Mouse (Mus musculus) heart, postnatal 36 days (tissue): ENCODE results near the gene Lsg1. TPM values are rescaled to one million over a fixed set of nuclear protein-coding genes. Genes with fewer than 3 reads are reported as not detected.

ENCODE experiments used
- DNase-seq, 2 experiments: peaks; one replicate each; pipeline ENCODE4 v3.0.0; 2021 to 2022
- intact Hi-C: fragments of 180-260 bp; cut with DNase I; formaldehyde crosslinking; loops from one replicate; pipeline ENCODE4 v1.15.1; 2025
- total RNA-seq, 2 experiments: library from RNA; stranded (reverse); gene quantifications; 2 replicates each; pipeline ENCODE4 v1.2.3; 2021

The Lsg1 gene
- total RNA-seq, 2 experiments from 2014 or later = 19.6 to 20.4 TPM

DNA sequence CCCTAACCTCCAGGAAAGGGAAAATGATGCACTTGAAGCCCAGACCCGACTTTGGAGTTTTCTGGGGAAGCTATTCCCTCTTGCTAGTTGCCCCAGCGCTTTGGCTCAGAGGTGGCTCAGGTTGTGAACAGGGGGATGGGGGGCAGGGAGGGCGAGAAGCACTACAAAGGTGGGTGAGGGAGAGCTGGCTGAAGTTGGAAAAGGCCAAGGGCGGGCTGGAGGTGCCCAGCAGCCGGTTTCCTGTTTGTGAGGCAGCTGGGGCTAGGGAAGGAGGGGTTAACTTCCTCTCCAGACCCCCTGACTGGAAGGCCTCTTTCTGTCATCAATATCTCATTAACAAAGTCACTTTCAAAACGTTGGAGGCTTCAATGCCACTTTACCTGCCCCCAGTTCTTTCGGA is 14.6 kb upstream of the Lsg1 start:
- intact Hi-C loops = loop anchor here (2.0 kb wide), 5 partner anchors 53 to 337 kb away; no protein-coding TSS in a partner anchor
- peak in 1 of 2 experiments; percentile 39 for DNase-seq

- peak; percentile 72 to 75 for DNase-seq
- intact Hi-C loops = loop anchor here (2.0 kb wide), 4 partner anchors 92 to 338 kb away; no protein-coding TSS in a partner anchor
Observed at GRCm38 (mm10) chr16:30601046-30601832, 13.8 kb upstream of the Lsg1 start.

DNA sequence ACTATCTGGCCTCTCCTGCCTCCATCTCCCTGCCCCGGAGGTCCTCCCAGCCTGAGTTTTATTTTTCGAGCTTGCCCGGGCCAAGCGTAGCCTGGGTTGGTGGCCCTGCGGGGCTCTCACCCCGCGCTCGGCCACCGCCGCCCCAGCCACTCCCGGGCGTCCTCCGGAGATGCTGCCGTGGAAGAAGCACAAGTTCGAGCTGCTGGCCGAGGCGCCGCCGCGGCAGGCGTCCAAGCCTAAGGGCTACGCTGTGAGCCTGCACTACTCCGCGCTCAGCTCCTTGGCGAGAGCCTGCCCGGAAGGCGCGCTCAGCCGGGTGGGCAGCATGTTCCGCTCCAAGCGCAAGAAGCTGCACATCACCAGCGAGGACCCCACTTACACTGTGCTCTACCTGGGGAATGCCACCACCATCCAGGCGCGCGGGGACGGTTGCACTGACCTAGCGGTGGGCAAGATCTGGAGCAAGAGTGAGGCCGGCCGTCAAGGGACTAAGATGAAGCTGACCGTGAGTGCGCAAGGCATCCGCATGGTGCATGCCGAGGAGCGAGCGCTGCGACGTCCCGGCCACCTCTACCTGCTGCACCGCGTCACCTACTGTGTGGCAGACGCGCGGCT is 13.1 kb upstream of the Lsg1 start:
- intact Hi-C loops = loop anchor here (2.0 kb wide), 4 partner anchors 92 to 338 kb away; no protein-coding TSS in a partner anchor

DNA sequence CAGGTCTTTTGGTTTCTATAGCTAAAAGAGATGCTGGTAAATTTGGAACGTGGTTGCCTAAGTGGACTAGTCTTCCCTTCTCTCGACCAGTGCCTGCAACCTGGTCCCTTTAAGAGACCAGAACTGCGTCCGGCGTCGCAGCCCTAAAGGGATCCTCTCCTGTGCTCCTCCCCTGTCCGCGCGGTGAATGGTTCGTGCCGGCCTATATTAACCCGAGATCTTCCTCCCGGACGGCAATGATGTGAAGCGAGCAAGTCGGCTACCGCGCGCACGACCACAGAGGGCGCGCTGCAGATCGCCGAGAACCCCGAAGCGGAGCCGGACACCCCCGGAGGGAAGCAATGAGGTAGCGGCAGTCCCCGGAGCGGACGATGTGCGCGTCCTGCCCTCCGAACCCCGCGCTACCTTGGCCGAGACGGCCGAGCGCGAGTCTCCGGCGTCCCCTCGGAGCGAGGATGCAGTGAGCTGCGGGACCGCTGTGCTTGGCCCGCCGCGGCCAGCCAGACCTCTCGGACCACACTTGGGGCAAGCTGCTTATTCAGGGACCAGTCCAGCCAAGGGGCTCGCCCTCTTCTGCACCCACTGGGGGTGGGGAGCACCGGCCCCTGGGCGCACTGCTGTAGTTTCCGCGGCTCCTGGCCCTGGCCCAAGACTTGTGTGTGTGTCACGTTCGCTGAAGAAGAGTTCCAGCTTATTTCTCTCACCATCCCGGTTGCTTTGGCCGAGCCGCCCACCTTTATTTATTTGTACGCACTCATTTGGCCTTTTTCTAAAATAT is 12.3 kb upstream of the Lsg1 start, which contains the start of gene Fam43a:
Fam43a (plus strand) TSS at position 233 of the 778 bp plus-strand sequence.
- intact Hi-C loops = loop anchor here (2.0 to 10.0 kb wide), 7 partner anchors 93 to 753 kb away; no protein-coding TSS in a partner anchor
- peak; percentile 94 to 96 for DNase-seq

More for the DNA sequence above, 13.1 kb upstream of the Lsg1 start:
- DNase-seq = peak; percentile 77 to 84

GRCm38 (mm10) chr16:30596959-30597681 is 9.7 kb upstream of the Lsg1 start:
- intact Hi-C loops = loop anchor here (1.0 to 10.0 kb wide), 4 partner anchors 380 to 755 kb away; no protein-coding TSS in a partner anchor
- DNase-seq = peak; percentile 92 to 96

DNA sequence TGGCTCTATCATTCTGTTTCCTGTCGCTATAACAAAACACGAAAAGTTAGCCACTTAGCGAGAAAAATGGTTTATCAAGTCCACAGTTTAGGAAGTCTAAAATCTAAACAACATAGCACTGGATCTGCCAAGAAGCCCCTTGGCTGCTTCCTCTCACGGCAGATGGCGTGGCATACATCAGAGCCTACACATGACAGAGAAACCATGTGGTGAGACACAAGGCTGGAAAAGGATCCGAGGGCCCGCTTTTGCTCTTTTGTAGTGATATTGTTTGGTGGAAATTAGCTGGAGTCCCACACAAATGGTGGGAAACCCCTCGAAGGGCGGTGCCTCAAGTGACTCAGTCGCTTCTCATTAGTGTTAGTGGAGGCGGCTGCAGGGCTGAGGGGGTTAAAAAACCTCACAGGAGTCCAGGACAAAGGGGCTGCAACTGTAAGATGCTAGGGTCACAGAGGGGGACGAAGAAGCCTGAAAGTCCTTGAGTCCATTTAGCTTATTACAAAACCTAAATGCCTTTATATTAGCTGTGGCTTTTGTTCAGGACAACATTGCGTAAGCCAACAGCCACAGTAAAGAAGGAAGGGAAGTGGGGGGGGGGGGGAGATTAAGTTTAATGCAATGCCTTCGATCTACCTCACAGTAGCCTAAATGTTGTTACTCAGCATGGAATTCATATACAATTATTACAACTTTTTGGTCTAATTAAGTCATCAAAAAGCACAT is 8.6 kb upstream of the Lsg1 start:
- intact Hi-C loops = loop anchor here (5.0 to 10.0 kb wide), 2 partner anchors 669 to 756 kb away; no protein-coding TSS in a partner anchor

GRCm38 (mm10) chr16:30595356-30595755 is 8.0 kb upstream of the Lsg1 start:
- intact Hi-C loops = loop anchor here (5.0 to 10.0 kb wide), 2 partner anchors 669 to 757 kb away; no protein-coding TSS in a partner anchor
- DNase-seq = no peak

More for the DNA sequence above, 8.6 kb upstream of the Lsg1 start:
- DNase-seq = no peak

DNA sequence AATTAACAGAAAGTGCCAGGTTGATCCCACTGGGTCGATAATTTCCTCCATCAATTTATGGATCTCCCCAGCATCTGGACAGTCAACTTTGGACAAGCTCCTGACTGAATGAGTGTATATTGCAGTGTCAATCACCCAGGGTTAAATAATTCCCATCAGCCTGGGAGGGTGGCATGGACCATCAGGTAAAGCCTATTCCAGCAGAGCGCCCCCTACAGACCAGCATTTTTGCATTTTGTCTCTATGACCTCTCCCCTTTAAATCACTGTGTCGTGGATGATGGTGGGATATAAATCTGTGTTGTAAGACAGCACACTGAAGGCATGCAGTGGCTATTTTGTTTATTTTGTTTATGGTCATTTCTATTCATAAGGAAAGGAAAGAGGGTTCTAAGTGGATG is 4.6 kb upstream of the Lsg1 start:
- no peak for DNase-seq

DNA sequence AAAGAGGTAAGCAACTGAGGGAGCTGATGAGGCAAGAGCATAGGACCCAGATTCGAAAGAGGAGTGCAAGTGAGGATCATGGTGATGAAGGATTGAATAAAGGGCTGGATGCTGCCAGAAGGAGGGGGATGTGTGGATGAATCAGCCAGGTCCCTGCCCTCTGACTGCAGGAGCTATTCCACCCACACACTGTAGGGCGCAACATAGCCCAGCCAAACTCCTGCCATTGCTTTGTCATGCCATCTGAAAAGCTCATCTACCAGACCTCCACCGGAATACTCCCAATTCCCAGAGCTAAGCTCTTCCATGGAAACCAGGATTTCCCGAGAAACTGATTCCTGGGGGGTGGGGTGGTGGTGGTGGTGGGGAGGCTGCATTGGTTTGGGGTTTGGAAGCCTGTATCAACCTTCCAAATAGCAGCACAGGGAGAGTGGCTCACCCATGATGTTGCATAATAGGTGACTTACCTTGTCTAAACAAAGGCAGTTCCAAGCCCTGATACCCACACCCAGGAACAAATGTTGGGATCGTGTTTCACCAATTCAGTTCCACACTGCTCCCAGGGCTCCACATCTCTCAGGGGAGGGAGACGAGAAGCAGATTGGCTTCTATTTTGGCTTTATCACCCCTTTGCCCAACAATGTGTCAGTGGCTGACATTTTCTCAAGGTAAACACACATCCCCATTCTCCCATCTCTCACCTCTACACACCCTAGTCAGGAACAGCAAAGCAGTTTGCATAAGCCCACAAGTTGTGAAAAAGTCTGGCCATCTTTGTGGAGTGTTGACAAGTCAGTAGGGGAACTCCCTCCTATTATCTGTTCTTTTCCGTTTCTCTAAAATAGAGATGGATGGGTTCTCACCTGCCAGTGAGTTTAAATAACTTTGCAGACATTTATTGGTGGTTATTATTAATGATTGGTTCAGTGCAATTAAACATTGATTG is 3.1 kb upstream of the Lsg1 start:
- DNase-seq = no peak
- intact Hi-C loops = loop anchor here (10.0 kb wide), 1 partner anchor 674 kb away; no protein-coding TSS in a partner anchor

More for the DNA sequence above, 4.6 kb upstream of the Lsg1 start:
- intact Hi-C loops = loop anchor here (10.0 kb wide), 1 partner anchor 673 kb away; no protein-coding TSS in a partner anchor

DNA sequence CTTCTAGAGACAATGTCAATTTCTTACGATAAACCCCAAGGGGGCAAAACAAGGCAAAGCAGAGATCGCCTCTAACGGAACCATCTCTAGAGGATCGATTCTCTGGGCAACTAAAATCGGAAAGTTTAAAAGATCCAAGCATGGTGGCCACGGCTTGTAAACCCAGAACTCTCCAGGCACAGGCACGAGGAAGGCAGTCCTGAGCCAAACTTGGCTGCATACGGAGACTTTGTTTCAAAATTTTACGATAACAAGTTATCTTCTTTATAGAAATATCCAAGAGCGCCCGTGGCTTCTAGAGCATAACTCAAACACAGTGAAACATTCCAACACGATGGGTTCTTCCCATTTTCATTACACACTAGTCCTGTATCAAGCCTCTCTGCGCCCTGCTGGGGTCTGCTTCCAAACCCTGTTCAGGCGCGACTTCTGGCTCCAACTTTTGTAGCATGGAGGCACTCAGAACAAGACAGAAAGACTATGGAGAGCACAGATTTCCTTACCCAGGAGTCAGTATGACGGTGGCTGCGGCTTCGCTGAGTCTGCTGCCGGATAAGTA is 378 bp downstream of the Lsg1 start:
- intact Hi-C loops = no loop called here
- no peak for DNase-seq

- intact Hi-C loops = no loop called here
- no peak for DNase-seq
Observed at GRCm38 (mm10) chr16:30580765-30581164, 6.6 kb downstream of the Lsg1 start.

- intact Hi-C loops = no loop called here
Observed at GRCm38 (mm10) chr16:30576392-30576791, 11.0 kb downstream of the Lsg1 start.

GRCm38 (mm10) chr16:30575815-30576214 is 11.6 kb downstream of the Lsg1 start:
- intact Hi-C loops = no loop called here
- DNase-seq = no peak

More at GRCm38 (mm10) chr16:30576392-30576791, 11.0 kb downstream of the Lsg1 start:
- DNase-seq = no peak

GRCm38 (mm10) chr16:30572239-30572638 is 15.2 kb downstream of the Lsg1 start:
- DNase-seq = no peak
- intact Hi-C loops = no loop called here

DNA sequence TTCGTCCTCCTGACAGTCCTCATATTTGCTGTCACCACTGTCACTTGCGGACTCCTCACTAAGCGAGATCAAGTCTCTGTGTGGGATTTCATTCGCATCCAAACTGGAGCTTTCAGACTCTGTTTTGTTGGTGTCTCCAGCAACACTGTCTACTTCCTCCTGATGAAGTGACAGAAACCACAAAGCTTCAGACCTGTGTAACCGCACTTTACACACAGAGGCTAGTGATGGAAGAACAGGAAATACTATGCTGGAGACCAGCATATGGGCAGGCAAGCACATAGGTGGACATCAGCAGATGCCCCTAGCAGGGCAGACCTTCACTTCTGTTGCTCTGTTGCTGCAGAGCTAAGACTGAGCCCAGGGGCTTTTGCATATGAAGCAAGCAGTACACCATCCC is 16.0 kb downstream of the Lsg1 start:
- intact Hi-C loops = no loop called here

GRCm38 (mm10) chr16:30570173-30570572 is 17.2 kb downstream of the Lsg1 start:
- DNase-seq = no peak
- intact Hi-C loops = no loop called here

More for the DNA sequence above, 16.0 kb downstream of the Lsg1 start:
- no peak for DNase-seq

- intact Hi-C loops = no loop called here
- no peak for DNase-seq
Observed at GRCm38 (mm10) chr16:30565631-30566030, 21.8 kb downstream of the Lsg1 start.

- intact Hi-C loops = no loop called here
- DNase-seq = no peak
Observed at GRCm38 (mm10) chr16:30560601-30561000, 26.8 kb downstream of the Lsg1 start.
